Mouse (Mus musculus) 3134 (cell line): ENCODE data around the gene 2300002M23Rik.
A peak's percentile ranks its signal among the peaks of the same experiment; 100 is the strongest.

Experiments
- DNase-seq: peaks from one replicate; pipeline ENCODE4 v3.0.0-alpha.2; 2011; ENCODE audit warnings: low spot score; ENCODE audit not compliant: insufficient read length; ENCODE audit errors: extremely low read depth

Gene 2300002M23Rik

GRCm38 (mm10) chr17:35554761-35555397 lies 12.4 kb upstream of the 2300002M23Rik start:
- DNase-seq = no peak

- peak; percentile 87 for DNase-seq
Measured at GRCm38 (mm10) chr17:35556186-35556765, 11.0 kb upstream of the 2300002M23Rik start.

- no peak for DNase-seq
Measured at GRCm38 (mm10) chr17:35556812-35557211, 10.4 kb upstream of the 2300002M23Rik start.

- DNase-seq = peak; percentile 82
Measured at GRCm38 (mm10) chr17:35557351-35557750, 9.9 kb upstream of the 2300002M23Rik start.

GRCm38 (mm10) chr17:35558216-35558615 lies 9.0 kb upstream of the 2300002M23Rik start:
- no peak for DNase-seq

- no peak for DNase-seq
Measured at GRCm38 (mm10) chr17:35567767-35568166, 517 bp downstream of the 2300002M23Rik start.

- DNase-seq = no peak
Measured at GRCm38 (mm10) chr17:35569091-35569944, 2.1 kb downstream of the 2300002M23Rik start.

- no peak for DNase-seq
Measured at GRCm38 (mm10) chr17:35570836-35571235, 3.6 kb downstream of the 2300002M23Rik start.

GRCm38 (mm10) chr17:35571477-35571876 lies 4.2 kb downstream of the 2300002M23Rik start:
- DNase-seq = no peak

GRCm38 (mm10) chr17:35578211-35578610 lies 11.0 kb downstream of the 2300002M23Rik start:
- DNase-seq = peak; percentile 50

- DNase-seq = peak; percentile 23
Measured at GRCm38 (mm10) chr17:35582900-35583299, 15.7 kb downstream of the 2300002M23Rik start.

- peak; percentile 43 for DNase-seq
Measured at GRCm38 (mm10) chr17:35584330-35584937, 17.2 kb downstream of the 2300002M23Rik start.

GRCm38 (mm10) chr17:35587291-35587690 lies 20.0 kb downstream of the 2300002M23Rik start:
- no peak for DNase-seq

GRCm38 (mm10) chr17:35588387-35588786 lies 21.1 kb downstream of the 2300002M23Rik start:
- DNase-seq = no peak

- peak; percentile 73 for DNase-seq
Measured at GRCm38 (mm10) chr17:35590410-35591218, 23.4 kb downstream of the 2300002M23Rik start.

GRCm38 (mm10) chr17:35591219-35591578 lies 23.9 kb downstream of the 2300002M23Rik start:
- DNase-seq = no peak

GRCm38 (mm10) chr17:35591731-35592130 lies 24.5 kb downstream of the 2300002M23Rik start:
- DNase-seq = no peak

- DNase-seq = no peak
Measured at GRCm38 (mm10) chr17:35592131-35592530, 24.9 kb downstream of the 2300002M23Rik start.

GRCm38 (mm10) chr17:35593786-35594185 lies 26.5 kb downstream of the 2300002M23Rik start:
- no peak for DNase-seq

- DNase-seq = no peak
Measured at GRCm38 (mm10) chr17:35594456-35594855, 27.2 kb downstream of the 2300002M23Rik start.
